In genomic region chr4:71875651-71876050, GRCm38 (mm10) we compare ENCODE assay signal across 13 mouse cellular contexts.
DNase-seq lines count a peak whose midpoint lies in the region.
"Had no signal": no experiment of that assay in that cellular context is flagged by ENCODE, and none has a peak within 500 bp of the region (broad histone marks: within the 10 kb centered on the region; RNA-seq: fewer than 3 reads in every experiment).

No protein-coding gene starts in this region.

- intact Hi-C loops in left cerebral cortex, postnatal 14 days (cut with DNase I) = no loop called here

- DNase-seq in frontal cortex, postnatal 36 days (ENCODE audit: low spot score in 2 of 2) = peak; percentile 30 to 51
- no peak for DNase-seq in frontal cortex, postnatal 14 days (ENCODE audit: low spot score in 2 of 2)
- peak; percentile 25 for DNase-seq in right cerebral cortex, postnatal 25 days
- DNase-seq in right cerebral cortex, postnatal 4 days = no peak
- DNase-seq in left cerebral cortex, postnatal 14 days (ENCODE audit: low spot score in 2 of 2) = peak; percentile 2 to 49
- DNase-seq in kidney, adult 9 months = no peak
- DNase-seq in embryo, embryonic 10.5 days (ENCODE audit: low spot score) = no peak
- DNase-seq: cerebellum, adult 2 months; cerebellum, postnatal 36 days; kidney, postnatal 14 days; lung, adult 2 months; midbrain, embryonic 14.5 days; thymus, postnatal 25 days had no signal

Comparison
In these comparisons a context has a peak if more than half of its experiments do, and no peak if none do; other contexts are left out.
1. DNase-seq: peak in frontal cortex, postnatal 36 days (2 of 2), right cerebral cortex, postnatal 25 days (single experiment) and left cerebral cortex, postnatal 14 days (2 of 2); none in frontal cortex, postnatal 14 days (0 of 2), right cerebral cortex, postnatal 4 days (single experiment), kidney, adult 9 months (single experiment) and embryo, embryonic 10.5 days (single experiment).